ENCODE assay signal across 16 mouse cellular contexts in genomic region chr8:125232724-125233123, GRCm38 (mm10).
"Had no signal": no experiment of that assay in that cellular context is flagged by ENCODE, and none has a peak within 500 bp of the region (broad histone marks: within the 10 kb centered on the region; RNA-seq: fewer than 3 reads in every experiment).

No protein-coding gene starts in this region.

- H3K9ac ChIP-seq: limb, embryonic 13.5 days; liver, embryonic 13.5 days; midbrain, embryonic 12.5 days; midbrain, embryonic 15.5 days; neural tube, embryonic 13.5 days had no signal

- H3K36me3 ChIP-seq: limb, embryonic 10.5 days; limb, embryonic 13.5 days; liver, embryonic 13.5 days; midbrain, embryonic 12.5 days; midbrain, embryonic 15.5 days; neural tube, embryonic 13.5 days had no signal

- ATAC-seq: inflammation-experienced regulatory T-cells, adult 6 months; intestine, embryonic 16.5 days; midbrain, embryonic 15.5 days had no signal

- H3K27me3 ChIP-seq: liver, embryonic 13.5 days had no signal

- H3K4me1 ChIP-seq: liver, embryonic 13.5 days had no signal

- H3K4me2 ChIP-seq: limb, embryonic 13.5 days; liver, embryonic 13.5 days; midbrain, embryonic 12.5 days; midbrain, embryonic 15.5 days; neural tube, embryonic 13.5 days had no signal

- H3K9me3 ChIP-seq: limb, embryonic 10.5 days; limb, embryonic 13.5 days; liver, embryonic 13.5 days; midbrain, embryonic 12.5 days; midbrain, embryonic 15.5 days; neural tube, embryonic 13.5 days had no signal

- DNase-seq: kidney, adult 18-20 months; kidney, adult 9 months; kidney, postnatal 14 days; kidney, postnatal 4 days; liver; liver, embryonic 13.5 days; lung, adult 2 months; lung, postnatal 14 days; lung, postnatal 4 days had no signal

- H3K4me3 ChIP-seq: limb, embryonic 10.5 days; limb, embryonic 13.5 days; liver, embryonic 13.5 days; midbrain, embryonic 12.5 days; midbrain, embryonic 15.5 days; neural tube, embryonic 13.5 days had no signal

- H3K27ac ChIP-seq: limb, embryonic 10.5 days; limb, embryonic 13.5 days; liver, embryonic 13.5 days; midbrain, embryonic 12.5 days; midbrain, embryonic 15.5 days; neural tube, embryonic 13.5 days had no signal
